Mouse (Mus musculus): ENCODE measurements around the gene Bmp6. TPM values are rescaled to one million over a fixed set of nuclear protein-coding genes. Genes with fewer than 3 reads are reported as not detected.

The Bmp6 gene
- total RNA-seq, 2 experiments from 2014 or later, result 13.2 to 15.2 TPM

DNA sequence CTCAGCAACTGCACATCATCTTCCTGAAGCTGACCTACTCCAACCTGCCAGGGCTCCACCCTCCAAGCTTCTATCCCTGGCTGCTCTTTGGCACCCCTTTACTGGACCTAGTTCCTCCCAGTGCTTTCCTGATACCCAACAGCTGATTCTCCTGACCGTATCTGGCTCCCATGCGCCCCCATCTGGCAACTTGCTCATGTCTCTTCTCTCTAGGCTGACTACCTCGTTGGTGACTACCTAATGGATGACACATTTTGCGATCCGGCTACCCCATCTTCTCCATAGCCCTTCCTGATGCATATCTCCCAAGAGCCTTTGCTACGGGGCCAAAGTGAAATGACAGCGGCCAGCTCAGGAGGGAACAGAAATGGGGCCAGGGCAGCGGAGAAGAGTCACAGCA lies 161.4 kb downstream of the Bmp6 start:
- intact Hi-C loops (cut with DNase I), result no loop called here
- peak; percentile 47 for DNase-seq

- intact Hi-C loops (cut with DNase I), result no loop called here
- no peak for DNase-seq
Observed at GRCm38 (mm10) chr13:38506936-38507335, 162.0 kb downstream of the Bmp6 start.

- no peak for DNase-seq
- intact Hi-C loops (cut with DNase I), result no loop called here
Observed at GRCm38 (mm10) chr13:38509681-38510341, 164.9 kb downstream of the Bmp6 start.

DNA sequence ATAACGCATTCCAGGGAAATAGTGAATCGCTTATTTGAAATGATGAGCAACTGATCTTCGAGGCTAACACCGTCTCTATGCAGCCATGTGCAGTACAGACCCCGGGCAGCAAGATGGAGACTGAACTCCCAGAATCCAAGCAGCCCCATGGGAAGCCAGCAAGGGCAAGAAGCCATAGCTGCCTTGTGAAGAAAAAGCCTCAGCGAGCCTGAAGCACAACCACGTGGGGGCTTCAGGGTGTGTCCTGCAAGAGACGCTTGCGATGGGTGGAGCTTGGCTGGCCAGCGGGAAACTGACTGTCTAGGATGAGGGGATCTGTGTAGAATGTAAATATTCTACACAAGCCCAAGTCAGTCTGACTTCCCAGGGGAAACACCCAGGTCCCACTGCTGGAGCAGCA lies 167.1 kb downstream of the Bmp6 start:
- intact Hi-C loops (cut with DNase I), result no loop called here
- DNase-seq, result peak; percentile 34

GRCm38 (mm10) chr13:38513921-38514320 lies 169.0 kb downstream of the Bmp6 start:
- no peak for DNase-seq
- intact Hi-C loops (cut with DNase I), result no loop called here

DNA sequence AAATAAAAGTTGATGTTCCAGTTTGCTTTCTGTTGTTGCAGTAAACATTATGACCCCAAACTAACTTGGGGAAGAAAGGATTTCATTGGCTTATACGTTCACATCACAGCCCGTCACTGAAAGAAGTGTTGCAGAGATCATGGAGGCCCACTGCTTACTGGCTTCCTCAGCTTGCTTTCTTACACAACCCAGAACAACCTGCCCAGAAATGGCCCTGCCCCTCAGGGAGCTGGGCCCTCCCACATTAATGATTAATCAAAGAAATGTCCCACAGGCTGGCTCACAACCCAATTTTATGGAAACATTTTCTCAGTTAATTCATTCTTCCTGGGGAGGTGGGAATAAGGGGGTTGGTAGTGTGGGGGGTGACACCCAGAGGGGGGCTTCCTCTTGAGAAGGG lies 170.5 kb downstream of the Bmp6 start:
- intact Hi-C loops (cut with DNase I), result no loop called here

GRCm38 (mm10) chr13:38515845-38516244 lies 170.9 kb downstream of the Bmp6 start:
- no peak for DNase-seq
- intact Hi-C loops (cut with DNase I), result no loop called here

More for the DNA sequence above, 170.5 kb downstream of the Bmp6 start:
- no peak for DNase-seq

GRCm38 (mm10) chr13:38516582-38516981 lies 171.7 kb downstream of the Bmp6 start:
- DNase-seq, result no peak
- intact Hi-C loops (cut with DNase I), result no loop called here

DNA sequence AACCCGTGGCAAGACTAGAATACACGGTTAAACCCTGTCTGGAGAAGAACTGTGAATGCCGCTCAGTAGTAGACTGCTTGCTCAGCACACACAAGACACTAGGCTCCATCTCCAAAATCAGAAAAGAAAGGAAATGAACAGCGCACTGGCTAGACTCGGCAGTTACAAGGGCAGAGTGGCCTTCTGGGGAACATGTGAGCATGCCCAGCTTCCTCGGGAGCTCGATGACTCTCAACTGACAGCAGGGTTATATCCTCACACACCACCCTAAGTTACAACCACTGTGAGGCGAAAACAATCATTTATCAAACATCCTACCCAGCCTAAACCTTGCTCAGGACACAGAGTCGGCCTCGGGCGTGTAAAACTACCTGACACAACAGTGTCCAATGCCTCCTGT lies 175.4 kb downstream of the Bmp6 start:
- intact Hi-C loops (cut with DNase I), result no loop called here
- DNase-seq, result no peak

- no peak for DNase-seq
- intact Hi-C loops (cut with DNase I), result no loop called here
Observed at GRCm38 (mm10) chr13:38522056-38522654, 177.2 kb downstream of the Bmp6 start.

GRCm38 (mm10) chr13:38523231-38523630 lies 178.3 kb downstream of the Bmp6 start:
- intact Hi-C loops (cut with DNase I), result no loop called here
- no peak for DNase-seq

DNA sequence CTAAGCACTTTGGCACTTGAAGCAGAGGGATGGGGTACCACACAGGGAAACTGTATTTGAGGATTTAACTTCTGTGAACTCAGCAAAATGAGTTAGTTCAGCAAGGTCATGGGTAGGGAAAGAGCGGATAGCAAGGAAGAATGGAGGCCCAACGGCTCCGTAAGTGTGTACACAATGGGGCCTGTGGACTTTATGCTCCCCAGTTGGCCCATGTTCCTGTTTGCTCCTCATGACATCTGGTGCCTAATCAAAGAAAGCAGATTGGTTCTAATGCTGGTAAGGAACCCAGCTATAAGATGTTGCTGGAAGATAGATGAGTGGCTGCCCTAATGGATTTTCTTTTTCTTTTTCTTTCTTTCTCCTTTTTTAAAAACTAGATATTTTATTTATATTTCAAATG lies 180.4 kb downstream of the Bmp6 start:
- DNase-seq, result no peak
- intact Hi-C loops (cut with DNase I), result no loop called here

DNA sequence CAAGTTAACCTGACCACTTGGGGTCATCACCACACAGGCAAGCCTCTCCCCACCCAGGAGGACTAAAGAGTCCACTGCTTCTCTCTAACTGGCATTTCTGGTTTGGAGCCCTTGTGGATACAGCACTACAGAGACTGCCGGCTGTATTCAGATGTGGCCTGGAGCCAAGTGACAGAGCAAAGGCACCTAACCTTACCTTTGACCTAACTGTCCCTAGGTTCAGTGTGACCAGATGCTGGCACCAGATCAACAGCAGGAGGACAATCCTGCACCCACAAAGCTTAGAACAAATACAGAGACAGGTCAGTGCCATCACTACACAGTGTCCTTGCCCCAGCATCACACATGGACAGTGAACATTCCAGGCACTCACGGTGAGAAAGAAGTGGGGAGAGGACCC lies 181.2 kb downstream of the Bmp6 start:
- DNase-seq, result no peak
- intact Hi-C loops (cut with DNase I), result no loop called here

GRCm38 (mm10) chr13:38527041-38527796 lies 182.3 kb downstream of the Bmp6 start:
- intact Hi-C loops (cut with DNase I), result no loop called here
- no peak for DNase-seq

GRCm38 (mm10) chr13:38527797-38528650 lies 183.1 kb downstream of the Bmp6 start:
- peak; percentile 84 for DNase-seq
- intact Hi-C loops (cut with DNase I), result no loop called here

GRCm38 (mm10) chr13:38528687-38529294 lies 183.9 kb downstream of the Bmp6 start, which contains the start of gene Txndc5:
TSS of gene Txndc5 (minus strand) at chr13:38528824.
- DNase-seq, result no peak
- intact Hi-C loops (cut with DNase I), result no loop called here

- no peak for DNase-seq
- intact Hi-C loops (cut with DNase I), result no loop called here
Observed at GRCm38 (mm10) chr13:38529576-38529975, 184.7 kb downstream of the Bmp6 start.

GRCm38 (mm10) chr13:38531498-38531897 lies 186.6 kb downstream of the Bmp6 start:
- intact Hi-C loops (cut with DNase I), result no loop called here
- DNase-seq, result no peak

DNA sequence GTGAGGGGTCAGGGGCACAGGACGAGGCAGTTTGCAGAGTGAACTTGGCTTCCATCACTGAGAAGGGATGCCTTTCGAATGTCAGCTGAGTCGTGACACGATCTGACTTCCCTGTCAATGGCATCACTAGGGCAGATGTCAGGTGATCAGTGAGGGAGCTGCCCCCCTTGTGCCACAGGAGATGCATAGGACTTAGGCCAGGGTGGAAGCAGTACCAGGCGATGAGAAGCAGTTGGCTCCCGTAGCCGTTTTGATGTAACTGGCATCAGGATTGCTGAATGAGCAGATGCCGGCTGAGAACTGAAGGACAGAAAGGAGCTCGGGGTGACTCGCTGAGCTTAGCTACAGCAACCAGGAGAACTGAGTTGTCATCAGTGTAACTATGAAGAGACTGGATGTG lies 188.6 kb downstream of the Bmp6 start:
- intact Hi-C loops (cut with DNase I), result no loop called here
- no peak for DNase-seq

DNA sequence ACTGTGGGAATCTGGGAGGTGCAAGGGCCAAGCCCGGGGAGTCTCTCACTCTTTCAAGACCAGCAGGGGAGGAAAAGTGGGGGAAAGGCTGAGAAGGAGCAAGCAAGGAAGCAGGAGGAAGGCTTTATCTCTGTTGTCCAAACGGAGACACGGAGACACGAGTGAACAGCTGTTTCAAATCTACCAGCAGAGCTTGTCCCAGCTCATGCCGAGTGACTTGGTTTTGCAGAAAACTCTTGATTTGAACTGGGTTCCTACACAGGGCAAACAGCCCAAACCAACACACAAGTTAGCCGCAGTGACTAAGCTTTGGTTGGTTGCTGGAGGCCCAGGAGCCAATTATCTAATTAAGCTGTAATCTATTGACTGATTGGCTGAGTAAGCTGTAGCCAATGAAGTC lies 189.1 kb downstream of the Bmp6 start:
- no peak for DNase-seq
- intact Hi-C loops (cut with DNase I), result no loop called here

- no peak for DNase-seq
- intact Hi-C loops (cut with DNase I), result no loop called here
Observed at GRCm38 (mm10) chr13:38534731-38535130, 189.8 kb downstream of the Bmp6 start.
